Mouse (Mus musculus): Measurements from ENCODE around the gene Pip4k2c.

- no peak for TF ChIP-seq CTCF (IDR thresholded peaks at IDR 0.05; ENCODE audit: borderline replicate concordance, insufficient read depth, low read depth, low read length)
- no peak for TF ChIP-seq POLR2A (IDR thresholded peaks at IDR 0.05; ENCODE audit: borderline replicate concordance, insufficient read depth, low read length)
Measured at GRCm38 (mm10) chr10:127166404-127166715, 45.0 kb downstream of the Pip4k2c start.
